Mouse (Mus musculus): Measurements from ENCODE around the gene Sugp2.

- TF ChIP-seq ZC3H11A (IDR thresholded peaks at IDR 0.05; ENCODE audit: borderline replicate concordance, low read depth, low read length) (no peak), MAFK (IDR thresholded peaks at IDR 0.05; ENCODE audit: insufficient read depth, low read depth, low read length) (no peak), CHD2 (IDR thresholded peaks at IDR 0.05; ENCODE audit: low read depth, low read length) (no peak)
Observed at GRCm38 (mm10) chr8:70220911-70221310, 13.1 kb upstream of the Sugp2 start.
